Mouse (Mus musculus) cerebellum, adult 9-11 months (tissue): ENCODE data around the gene Exoc4.

Experiments
- DNase-seq: peaks from one replicate; pipeline ENCODE4 v3.0.0; 2022

Exoc4 gene

GRCm38 (mm10) chr6:33958281-33958680 is 709.4 kb downstream of the Exoc4 start:
- DNase-seq, result no peak

- DNase-seq, result no peak
Measured at GRCm38 (mm10) chr6:33960766-33961165, 711.9 kb downstream of the Exoc4 start.

- no peak for DNase-seq
Measured at GRCm38 (mm10) chr6:33963092-33963491, 714.2 kb downstream of the Exoc4 start.

GRCm38 (mm10) chr6:33965571-33965970 is 716.7 kb downstream of the Exoc4 start:
- no peak for DNase-seq

GRCm38 (mm10) chr6:33968746-33969145 is 719.9 kb downstream of the Exoc4 start:
- peak; percentile 10 for DNase-seq

- no peak for DNase-seq
Measured at GRCm38 (mm10) chr6:33972801-33973200, 723.9 kb downstream of the Exoc4 start.

GRCm38 (mm10) chr6:33976576-33976975 is 727.7 kb downstream of the Exoc4 start:
- no peak for DNase-seq

GRCm38 (mm10) chr6:33977448-33977847 is 728.6 kb downstream of the Exoc4 start:
- DNase-seq, result no peak

GRCm38 (mm10) chr6:33977880-33978279 is 729.0 kb downstream of the Exoc4 start:
- DNase-seq, result no peak

- no peak for DNase-seq
Measured at GRCm38 (mm10) chr6:33982709-33983108, 733.8 kb downstream of the Exoc4 start.

GRCm38 (mm10) chr6:33987132-33987531 is 738.2 kb downstream of the Exoc4 start:
- DNase-seq, result no peak

GRCm38 (mm10) chr6:33992213-33993034 is 743.5 kb downstream of the Exoc4 start:
- DNase-seq, result no peak

- no peak for DNase-seq
Measured at GRCm38 (mm10) chr6:33993842-33994241, 745.0 kb downstream of the Exoc4 start.

- no peak for DNase-seq
Measured at GRCm38 (mm10) chr6:33998590-33998989, 749.7 kb downstream of the Exoc4 start.

- DNase-seq, result no peak
Measured at GRCm38 (mm10) chr6:33999530-33999929, 750.6 kb downstream of the Exoc4 start.

GRCm38 (mm10) chr6:34000644-34001043 is 751.8 kb downstream of the Exoc4 start:
- no peak for DNase-seq

GRCm38 (mm10) chr6:34003033-34003432 is 754.1 kb downstream of the Exoc4 start:
- no peak for DNase-seq

- DNase-seq, result no peak
Measured at GRCm38 (mm10) chr6:34013469-34013868, 764.6 kb downstream of the Exoc4 start.
